Mouse (Mus musculus) lung, postnatal 0 days (tissue): ENCODE measurements around the gene Tepsin.
A peak's percentile ranks its signal among the peaks of the same experiment; 100 is the strongest.

Experiments used
- CTCF ChIP-seq: IDR thresholded peaks from 2 replicates; pipeline ENCODE4 v1.5.1; 2016; ENCODE audit warnings: antibody characterized with exemption, mild to moderate bottlenecking
- EP300 ChIP-seq: IDR thresholded peaks from 2 replicates; pipeline ENCODE4 v1.6.1; 2016; ENCODE audit warnings: antibody characterized with exemption, mild to moderate bottlenecking, control low read depth

DNA sequence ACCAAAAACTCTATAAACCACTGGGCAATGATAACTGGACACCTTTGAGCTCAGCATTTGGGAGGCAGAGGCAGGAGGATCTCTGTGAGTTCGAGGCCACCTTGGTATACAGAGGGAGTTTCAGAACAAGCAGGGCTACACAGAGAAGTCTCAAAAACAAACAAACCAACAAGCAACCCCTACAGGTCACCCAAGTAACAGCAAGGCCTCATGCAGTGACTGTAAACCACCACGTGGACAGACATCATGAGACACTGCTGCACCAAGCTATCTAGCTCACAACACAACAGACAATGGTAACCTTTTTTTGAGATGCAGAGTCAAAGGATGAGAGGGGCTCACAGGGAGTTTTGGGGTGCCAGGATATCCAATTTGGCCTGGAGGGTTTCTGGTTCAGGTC lies 28.3 kb upstream of the Tepsin start:
- TF ChIP-seq EP300 (no peak), CTCF (0 out of 2 replicates have a peak, but pooled peaks have one; percentile 2)
